7 mouse cellular contexts compared by ENCODE assay signal in genomic region chr7:140955758-140956555, GRCm38 (mm10). TPM values are rescaled to one million over a fixed set of nuclear protein-coding genes. Genes with fewer than 3 reads are reported as not detected.
DNase-seq lines count a peak whose midpoint lies in the region; ATAC-seq and TF ChIP-seq lines count a peak whose summit lies in the region.

TSS of gene Gm45717 (minus strand) at chr7:140955937.
TSS of gene Ifitm2 (minus strand) at chr7:140955987.

- peak within 1 kb of the TSS; percentile 89 for H3K27ac ChIP-seq in bone marrow, adult 2 months (ENCODE audit: control insufficient read depth, insufficient read depth, low read depth, low read length, poor library complexity)
- H3K27ac ChIP-seq in hindbrain, embryonic 13.5 days: 0 out of 2 replicates have a peak within 1 kb of the TSS, but pooled peaks have one; percentile 8
- peak within 1 kb of the TSS; percentile 85 for H3K27ac ChIP-seq in limb, embryonic 11.5 days (replicated peaks; ENCODE audit: low read depth, low read length)
- no peak within 1 kb of the TSS for H3K27ac ChIP-seq in midbrain, embryonic 11.5 days (ENCODE audit: low read depth, low read length)

- H3K9me3 ChIP-seq in hindbrain, embryonic 13.5 days: no peaks in the 10 kb centered on the region
- H3K9me3 ChIP-seq in limb, embryonic 11.5 days (ENCODE audit: control insufficient read depth, low read length): no peaks in the 10 kb centered on the region
- H3K9me3 ChIP-seq in midbrain, embryonic 11.5 days (ENCODE audit: control insufficient read depth, low read length): no peaks in the 10 kb centered on the region

- peak within 1 kb of the TSS; percentile 59 for H3K4me2 ChIP-seq in hindbrain, embryonic 13.5 days
- H3K4me2 ChIP-seq in limb, embryonic 11.5 days (ENCODE audit: low read depth, severe bottlenecking): peak within 1 kb of the TSS; percentile 90
- H3K4me2 ChIP-seq in midbrain, embryonic 11.5 days: peak within 1 kb of the TSS; percentile 42

- no peak for TF ChIP-seq POLR2A in bone marrow, adult 2 months (IDR thresholded peaks at IDR 0.05; ENCODE audit: borderline replicate concordance, control insufficient read depth, low read depth, low read length)

- no peaks in the 10 kb centered on the region for H3K36me3 ChIP-seq in hindbrain, embryonic 13.5 days
- H3K36me3 ChIP-seq in limb, embryonic 11.5 days (ENCODE audit: control insufficient read depth, insufficient read depth, low read length): peaks cover 4% of the 10 kb centered on the region
- H3K36me3 ChIP-seq in midbrain, embryonic 11.5 days (ENCODE audit: control insufficient read depth, insufficient read depth, low read length): no peaks in the 10 kb centered on the region

- 0 out of 2 replicates have a peak, but pooled peaks have one; percentile 32 for ATAC-seq in hindbrain, embryonic 13.5 days (ENCODE audit: low FRiP score)
- peak; percentile 88 for ATAC-seq in limb, embryonic 11.5 days (ENCODE audit: insufficient number of reproducible peaks, low FRiP score, low TSS enrichment, low read depth)
- peak; percentile 33 for ATAC-seq in midbrain, embryonic 11.5 days (ENCODE audit: low FRiP score)

- peak within 1 kb of the TSS; percentile 75 for H3K4me3 ChIP-seq in bone marrow, adult 2 months (replicated peaks; ENCODE audit: control insufficient read depth, low read depth, low read length)
- H3K4me3 ChIP-seq in hindbrain, embryonic 13.5 days: peak within 1 kb of the TSS; percentile 32
- peak within 1 kb of the TSS; percentile 52 for H3K4me3 ChIP-seq in limb, embryonic 11.5 days (ENCODE audit: low read depth, low read length)
- peak within 1 kb of the TSS; percentile 31 for H3K4me3 ChIP-seq in midbrain, embryonic 11.5 days (ENCODE audit: low read depth, low read length)

- H3K4me1 ChIP-seq in bone marrow, adult 2 months (ENCODE audit: control insufficient read depth, insufficient read depth, low read length): peaks cover 8% of the 10 kb centered on the region
- H3K4me1 ChIP-seq in hindbrain, embryonic 13.5 days (replicated peaks): peaks cover 25% of the 10 kb centered on the region
- peaks cover 39% of the 10 kb centered on the region for H3K4me1 ChIP-seq in limb, embryonic 11.5 days (ENCODE audit: control insufficient read depth, insufficient read depth, low read length)
- peaks cover 9% of the 10 kb centered on the region for H3K4me1 ChIP-seq in midbrain, embryonic 11.5 days (ENCODE audit: control insufficient read depth, insufficient read depth, low read length)

- peak within 1 kb of the TSS; percentile 66 for H3K9ac ChIP-seq in hindbrain, embryonic 13.5 days
- H3K9ac ChIP-seq in limb, embryonic 11.5 days (ENCODE audit: low read length): peak within 1 kb of the TSS; percentile 70
- H3K9ac ChIP-seq in midbrain, embryonic 11.5 days (ENCODE audit: low read length): peak within 1 kb of the TSS; percentile 39

- no peak for TF ChIP-seq CTCF in bone marrow, adult 2 months (IDR thresholded peaks at IDR 0.05; ENCODE audit: control insufficient read depth, insufficient read depth, low read length)

- 13% methylated on average over 11 of the region's 11 CpGs for WGBS in bone marrow, adult 2 months
- WGBS in hindbrain, embryonic 13.5 days: 26% methylated on average over 11 of the region's 11 CpGs
- WGBS in limb, embryonic 11.5 days: 5% methylated on average over 11 of the region's 11 CpGs
- 16% methylated on average over 11 of the region's 11 CpGs for WGBS in midbrain, embryonic 11.5 days

- peak; percentile 94 for DNase-seq in MEL-GATA-1-ER (ENCODE audit: extremely low read depth, low read depth)
- peak; percentile 90 for DNase-seq in gastrocnemius, adult 18-20 months (ENCODE audit: low spot score)
- peak; percentile 78 for DNase-seq in limb, embryonic 11.5 days (ENCODE audit: low spot score)
- peak; percentile 90 for DNase-seq in midbrain, embryonic 11.5 days (ENCODE audit: low spot score, missing footprints)
- DNase-seq in urinary bladder, postnatal 36 days (ENCODE audit: low spot score in 2 of 2): peak; percentile 72 to 86

- 0 out of 2 replicates have a peak, but pooled peaks cover 11% of the 10 kb centered on the region for H3K27me3 ChIP-seq in hindbrain, embryonic 13.5 days
- H3K27me3 ChIP-seq in limb, embryonic 11.5 days (ENCODE audit: control insufficient read depth, insufficient read depth, low read length): no peaks in the 10 kb centered on the region
- no peaks in the 10 kb centered on the region; the same call in 1 of the 2 replicates for H3K27me3 ChIP-seq in midbrain, embryonic 11.5 days (ENCODE audit: control insufficient read depth, insufficient read depth, low read length)

RNA-seq across cellular contexts. Expression of gene Gm45717, which starts in this region (rescaled TPM):
- not detected in 2 replicates for polyA plus RNA-seq in bone marrow, adult 2 months (2011; ENCODE audit: insufficient read depth, insufficient read length, low replicate concordance, missing spikeins)
- not detected for total RNA-seq in gastrocnemius, adult 18-20 months (2021)
- not detected in 2 replicates for polyA plus RNA-seq in hindbrain, embryonic 13.5 days (2015; fragmentation: Nextera tagmentation; extraction: Ambion mirVana)
- polyA plus RNA-seq in limb, embryonic 11.5 days (2014; fragmentation: Nextera tagmentation; extraction: Ambion mirVana): not detected in 2 replicates
- polyA plus RNA-seq in midbrain, embryonic 11.5 days (2014; fragmentation: Nextera tagmentation; extraction: Ambion mirVana): not detected in 2 replicates

RNA-seq across cellular contexts. Expression of gene Ifitm2, which starts in this region (rescaled TPM):
- 71.7 and 147 TPM in 2 replicates for polyA plus RNA-seq in bone marrow, adult 2 months (2011; ENCODE audit: insufficient read depth, insufficient read length, low replicate concordance, missing spikeins)
- 10 to 100 TPM; 44.8 to 64.4 TPM for total RNA-seq in gastrocnemius, adult 18-20 months (2021)
- 211 and 226 TPM in 2 replicates for polyA plus RNA-seq in hindbrain, embryonic 13.5 days (2015; fragmentation: Nextera tagmentation; extraction: Ambion mirVana)
- polyA plus RNA-seq in limb, embryonic 11.5 days (2014; fragmentation: Nextera tagmentation; extraction: Ambion mirVana): 853 and 900 TPM in 2 replicates
- 198 and 207 TPM in 2 replicates for polyA plus RNA-seq in midbrain, embryonic 11.5 days (2014; fragmentation: Nextera tagmentation; extraction: Ambion mirVana)

Comparison
In these comparisons a context has a peak if more than half of its experiments do, and no peak if none do; other contexts are left out.
1. ATAC-seq: peak in every context shown above with its lines; median percentile 88 in limb, embryonic 11.5 days; 33 in midbrain, embryonic 11.5 days; 32 in hindbrain, embryonic 13.5 days.